Mouse (Mus musculus) mesoderm, embryonic 11.5 days (tissue): ENCODE data around the gene Sel1l3.

Source experiments
- DNase-seq: peaks from one replicate; pipeline ENCODE4 v3.0.0-alpha.2; 2012; ENCODE audit warnings: low read depth, low spot score

Sel1l3 gene

DNA sequence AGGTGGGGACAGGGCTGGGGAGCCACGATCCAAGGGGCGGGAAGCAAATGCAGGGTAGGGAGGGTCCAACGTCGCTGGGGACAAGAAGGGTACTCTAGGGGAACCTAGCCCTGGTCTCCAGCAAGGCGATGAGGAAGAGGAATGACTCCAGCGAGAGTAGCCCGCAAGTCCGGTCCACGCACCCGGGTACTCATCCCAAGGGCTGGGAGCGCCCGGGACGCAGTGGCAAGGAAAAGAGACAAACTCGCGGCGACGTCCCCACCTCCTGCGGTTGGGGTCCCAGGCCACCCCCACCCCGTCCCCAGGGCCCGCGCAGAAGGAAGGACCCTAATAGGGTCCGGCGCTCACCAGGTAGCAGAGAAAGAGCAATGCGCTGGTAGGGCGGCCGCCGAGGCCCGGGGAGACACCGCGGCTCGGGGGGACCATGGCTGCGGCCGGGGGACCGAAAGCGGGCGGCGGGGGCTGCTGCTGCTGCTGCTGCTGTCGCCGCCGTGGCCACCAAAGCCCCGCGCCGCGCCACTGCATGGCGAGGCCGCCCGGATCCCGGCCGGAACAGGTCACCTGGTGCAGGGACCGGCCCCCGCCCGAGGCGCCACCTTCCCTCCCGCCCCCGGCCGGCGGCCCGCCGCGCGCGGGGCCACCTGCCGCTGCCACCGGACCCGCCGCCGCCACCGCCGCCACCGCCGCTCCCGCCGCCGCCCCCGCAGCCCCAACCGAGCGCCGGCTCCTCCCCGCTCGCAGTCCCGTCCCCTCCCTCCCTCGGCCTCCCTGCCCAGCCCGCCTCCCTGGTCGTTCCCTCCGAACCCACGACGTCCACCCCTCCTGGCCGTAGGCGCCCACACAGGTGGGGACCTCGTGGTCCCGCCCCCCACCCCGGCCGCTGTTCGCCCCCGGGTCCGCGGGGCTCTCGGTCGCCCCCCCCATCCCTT lies 681 bp downstream of the Sel1l3 start:
- no peak for DNase-seq

DNA sequence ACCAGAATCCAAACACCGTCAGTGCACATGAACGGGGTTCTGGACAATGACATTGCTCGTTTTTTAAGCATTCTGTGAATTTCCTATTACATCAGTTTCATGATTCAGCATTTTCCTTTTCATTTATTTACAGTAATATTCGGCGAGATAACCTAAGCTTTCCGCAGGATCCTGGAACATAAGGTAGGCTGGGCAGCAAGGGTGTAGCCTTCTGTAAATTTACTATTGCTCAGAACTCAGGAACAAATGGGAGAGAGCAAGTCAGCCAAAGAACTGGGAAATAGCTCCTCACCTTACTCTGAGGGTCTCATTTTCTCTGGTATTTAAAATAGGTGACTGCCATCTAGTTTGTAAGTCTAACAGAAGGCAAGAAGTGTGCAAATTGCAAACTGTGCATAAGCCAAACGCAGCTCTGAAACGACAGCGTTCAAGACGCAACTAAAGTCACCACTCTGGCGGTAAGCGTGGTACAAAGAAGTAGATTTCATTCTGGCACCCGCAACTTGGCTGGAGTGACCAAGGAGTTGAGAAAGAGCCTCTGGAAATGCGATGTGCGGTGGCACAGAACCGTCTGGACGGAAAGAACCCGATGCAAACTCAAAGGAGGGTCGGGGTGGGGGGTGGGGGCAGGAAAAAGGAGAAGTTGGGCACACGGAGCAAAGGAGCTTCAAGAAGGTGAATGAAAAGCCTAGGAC lies 1.5 kb downstream of the Sel1l3 start:
- no peak for DNase-seq

DNA sequence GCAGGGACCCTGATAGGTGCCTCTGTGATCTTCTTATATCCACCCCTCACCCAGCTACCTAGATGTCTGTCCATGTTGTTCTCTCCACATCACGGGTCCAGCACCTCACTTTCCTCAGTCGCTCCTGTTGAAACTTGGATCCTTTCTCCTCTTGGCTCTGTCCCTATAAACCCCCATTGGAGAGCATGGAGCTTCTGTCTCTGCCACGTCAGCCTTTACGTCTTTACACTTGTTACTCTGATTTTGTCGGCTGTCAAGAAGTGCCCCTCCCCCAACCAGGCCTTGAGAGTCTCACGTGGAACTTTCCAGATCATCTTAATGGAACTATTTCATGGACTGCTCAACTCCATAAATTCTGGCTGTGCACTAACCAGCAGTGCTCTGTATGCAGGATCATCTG lies 2.5 kb downstream of the Sel1l3 start:
- no peak for DNase-seq

DNA sequence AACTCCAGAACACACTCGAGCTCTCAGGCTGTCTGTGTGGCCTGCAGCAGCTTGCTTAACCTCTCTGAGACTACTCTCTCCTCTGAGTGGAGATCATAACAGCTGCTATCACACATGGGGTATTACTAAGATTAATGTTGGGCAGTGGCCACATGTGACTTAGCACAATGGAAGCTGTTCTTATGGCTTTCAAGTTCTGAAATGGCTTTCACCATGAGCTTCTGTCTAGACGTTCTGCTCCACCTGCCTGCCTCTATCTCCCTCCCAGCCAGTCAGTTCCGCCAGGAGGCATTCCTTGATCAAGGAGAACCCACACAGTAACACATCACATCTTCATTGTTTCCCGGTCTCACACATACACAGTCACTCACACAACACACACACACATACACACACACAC lies 3.2 kb downstream of the Sel1l3 start:
- DNase-seq, result no peak

DNA sequence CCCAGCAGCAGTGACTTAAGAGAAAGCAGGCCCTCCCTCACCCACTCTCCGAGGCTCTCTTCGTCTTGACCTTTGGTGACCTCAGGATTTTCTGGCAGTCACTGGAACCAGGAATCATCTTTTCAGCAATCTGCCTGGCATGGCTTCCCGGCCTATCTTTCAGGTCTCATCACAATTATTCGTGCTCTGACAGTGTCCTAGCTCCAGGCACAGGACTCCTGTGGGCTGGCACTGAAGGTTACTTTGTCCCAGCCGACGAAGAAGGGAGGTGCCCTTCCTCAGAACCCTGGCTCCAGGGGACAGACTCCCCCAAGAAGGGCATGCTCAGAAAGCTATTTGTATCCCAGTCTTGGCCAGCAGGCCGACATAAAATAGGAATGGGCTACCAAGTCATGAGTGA lies 4.0 kb downstream of the Sel1l3 start:
- no peak for DNase-seq

DNA sequence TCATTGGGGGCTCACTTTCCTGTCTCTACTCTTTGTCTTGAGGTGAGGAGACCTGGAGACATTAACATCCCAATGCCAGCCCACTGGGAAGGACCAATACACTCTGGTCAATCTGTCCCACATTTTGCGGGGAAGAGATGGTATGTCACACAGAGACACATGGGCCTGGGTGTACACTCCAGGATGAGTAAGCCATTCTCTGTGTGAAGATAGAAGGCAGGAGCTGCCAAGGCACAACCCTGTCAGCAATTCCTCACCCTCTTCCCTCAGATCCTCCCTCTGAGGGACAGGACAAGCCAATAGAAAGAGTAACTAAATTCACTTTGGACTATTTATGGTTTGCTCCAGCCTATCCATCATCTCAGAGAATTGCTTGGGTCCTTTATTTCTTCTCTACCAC lies 5.0 kb downstream of the Sel1l3 start:
- DNase-seq, result no peak

DNA sequence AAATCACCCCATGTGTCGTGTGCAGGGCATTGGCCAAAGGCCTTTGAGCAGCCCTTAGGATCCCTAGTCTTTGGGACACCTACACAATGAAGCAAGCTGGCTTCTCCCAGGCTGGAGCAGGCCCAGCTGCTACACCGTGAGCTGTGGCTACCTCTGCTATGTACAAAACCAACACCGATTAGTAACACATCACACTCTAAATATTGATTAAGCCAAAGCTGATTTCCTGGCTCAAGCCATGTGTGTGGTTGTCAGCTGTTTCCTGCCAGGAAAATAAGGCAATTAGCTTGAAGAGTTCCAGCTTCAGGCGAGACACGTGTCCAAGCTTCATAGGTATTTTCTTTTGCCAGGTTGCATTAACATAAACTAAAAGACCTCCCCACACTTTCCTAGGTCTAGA lies 7.2 kb downstream of the Sel1l3 start:
- no peak for DNase-seq

DNA sequence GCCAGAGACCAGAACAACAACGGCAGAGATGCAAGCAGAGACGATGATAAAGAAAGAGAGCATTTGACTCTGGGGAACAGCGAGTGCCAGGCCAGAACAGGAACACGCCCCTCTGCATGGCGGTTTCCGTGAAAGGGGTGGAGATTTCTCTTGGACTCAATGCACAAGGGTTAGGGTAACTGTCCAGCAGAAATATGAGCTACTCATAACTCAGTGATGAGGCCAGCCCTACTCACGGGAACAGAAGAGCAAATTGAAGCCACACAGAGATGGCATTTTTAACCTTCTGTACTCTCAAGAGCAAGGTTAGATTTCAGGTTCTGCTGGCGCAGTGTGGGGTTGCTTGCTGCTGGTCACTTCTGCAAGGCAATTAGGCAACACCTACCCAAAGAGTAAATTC lies 11.0 kb downstream of the Sel1l3 start:
- no peak for DNase-seq

DNA sequence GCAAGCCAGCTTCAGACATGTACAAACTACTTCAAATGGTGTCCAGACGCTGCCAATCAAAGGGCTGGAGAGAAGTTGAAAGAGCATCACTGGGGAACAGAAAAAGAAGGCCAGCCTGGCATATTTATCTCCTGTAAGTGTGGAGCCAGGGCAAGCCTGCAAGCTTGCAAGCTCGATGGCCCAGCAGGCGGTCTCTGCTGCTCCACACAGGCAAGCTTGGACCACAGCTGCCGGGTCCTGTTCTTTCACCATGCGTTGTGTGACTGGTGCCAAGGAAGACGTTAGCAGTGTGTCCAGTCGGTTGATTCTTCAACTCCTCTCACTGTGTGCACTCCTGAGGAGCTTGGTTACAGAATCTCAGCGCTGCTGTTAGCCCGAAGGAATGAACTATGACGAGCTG lies 12.9 kb downstream of the Sel1l3 start:
- DNase-seq, result no peak

DNA sequence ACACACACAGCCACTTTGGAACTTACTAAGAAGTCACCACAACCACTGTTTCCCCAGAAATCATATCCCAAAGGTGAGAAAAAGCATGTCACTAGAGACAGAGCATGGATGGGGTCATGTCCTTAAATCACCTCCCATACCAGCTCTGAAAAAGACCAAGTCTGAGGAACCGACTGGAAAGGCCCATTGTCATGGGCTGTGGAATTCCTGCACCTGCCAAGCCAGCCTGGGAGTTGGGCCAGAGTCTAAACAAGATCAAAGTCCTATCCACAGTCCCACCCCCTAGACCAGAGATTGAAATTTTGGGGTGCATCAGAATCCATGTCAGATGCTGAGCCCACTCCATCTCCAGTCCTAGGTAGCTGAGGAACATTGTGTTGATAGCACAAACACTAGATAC lies 15.3 kb downstream of the Sel1l3 start:
- no peak for DNase-seq

DNA sequence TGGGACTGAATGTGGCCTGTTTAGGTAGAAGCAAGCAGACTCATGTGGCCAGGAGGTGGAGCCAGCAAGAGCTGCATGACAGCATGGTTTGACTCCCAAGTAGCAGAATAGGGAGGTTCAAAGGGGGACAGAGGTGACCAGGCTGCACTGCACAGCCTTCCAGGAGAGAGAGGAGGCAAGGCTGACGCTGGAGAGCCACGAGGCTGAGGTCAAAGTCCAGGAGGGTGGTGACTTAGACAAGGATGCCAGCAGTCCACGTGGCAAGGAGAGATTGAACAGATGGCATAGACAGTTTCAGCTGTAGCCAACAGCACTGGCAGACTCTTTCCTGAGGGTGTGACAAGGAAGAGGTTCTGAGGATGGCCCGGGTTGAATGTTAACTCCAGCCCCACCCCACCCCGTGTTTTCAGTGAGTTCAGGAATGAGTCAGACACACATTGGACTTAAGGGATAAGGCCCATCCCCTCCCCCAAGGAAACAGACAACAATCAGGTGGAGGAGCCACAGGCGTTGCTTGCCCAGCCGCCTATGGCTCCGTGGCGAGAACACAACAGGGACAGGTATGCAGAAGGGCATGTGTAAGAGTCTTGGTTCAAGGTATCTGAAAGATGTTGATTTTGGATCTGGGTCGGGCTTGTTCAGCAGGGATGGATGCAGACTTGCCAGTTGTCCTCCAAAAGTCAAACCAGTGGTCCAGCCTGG lies 17.2 kb downstream of the Sel1l3 start:
- DNase-seq, result no peak

DNA sequence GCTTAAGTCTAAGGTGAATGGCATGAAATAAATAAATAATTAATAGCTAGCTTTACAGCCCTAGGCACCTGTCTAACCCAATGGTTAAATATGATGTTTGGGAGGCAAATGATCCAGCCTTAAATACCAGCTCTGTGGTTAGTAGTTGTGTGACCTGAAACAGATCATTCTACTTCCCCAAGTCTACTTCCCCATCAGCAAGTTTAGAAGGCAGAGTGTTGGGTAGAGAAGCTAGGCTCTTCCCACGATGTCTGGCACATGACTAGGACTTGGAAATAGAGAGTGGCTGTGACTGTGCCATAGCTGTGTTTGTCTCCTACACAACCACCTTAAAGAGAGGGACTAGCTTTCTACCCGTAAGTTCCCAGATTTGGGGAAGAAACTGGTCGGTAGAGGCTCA lies 18.9 kb downstream of the Sel1l3 start:
- no peak for DNase-seq

DNA sequence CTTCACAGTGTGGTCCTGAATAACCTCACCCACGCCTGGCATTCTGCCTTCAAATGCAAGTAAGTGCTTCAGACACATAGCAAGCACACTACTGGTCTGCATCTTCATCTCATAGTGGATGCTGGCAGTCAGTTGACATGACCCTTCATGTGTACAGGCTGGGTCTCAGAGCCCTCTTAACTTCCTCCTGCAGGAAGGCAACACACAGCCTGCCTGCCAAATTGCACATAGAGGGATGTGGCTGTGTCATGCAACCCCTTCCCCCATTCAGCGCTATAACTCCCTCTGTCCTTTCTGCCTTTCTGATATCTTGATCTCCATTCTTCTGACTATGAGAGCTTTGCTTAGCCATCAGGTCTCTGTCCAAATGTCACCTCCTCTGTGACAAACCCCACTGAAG lies 19.3 kb downstream of the Sel1l3 start:
- DNase-seq, result no peak

DNA sequence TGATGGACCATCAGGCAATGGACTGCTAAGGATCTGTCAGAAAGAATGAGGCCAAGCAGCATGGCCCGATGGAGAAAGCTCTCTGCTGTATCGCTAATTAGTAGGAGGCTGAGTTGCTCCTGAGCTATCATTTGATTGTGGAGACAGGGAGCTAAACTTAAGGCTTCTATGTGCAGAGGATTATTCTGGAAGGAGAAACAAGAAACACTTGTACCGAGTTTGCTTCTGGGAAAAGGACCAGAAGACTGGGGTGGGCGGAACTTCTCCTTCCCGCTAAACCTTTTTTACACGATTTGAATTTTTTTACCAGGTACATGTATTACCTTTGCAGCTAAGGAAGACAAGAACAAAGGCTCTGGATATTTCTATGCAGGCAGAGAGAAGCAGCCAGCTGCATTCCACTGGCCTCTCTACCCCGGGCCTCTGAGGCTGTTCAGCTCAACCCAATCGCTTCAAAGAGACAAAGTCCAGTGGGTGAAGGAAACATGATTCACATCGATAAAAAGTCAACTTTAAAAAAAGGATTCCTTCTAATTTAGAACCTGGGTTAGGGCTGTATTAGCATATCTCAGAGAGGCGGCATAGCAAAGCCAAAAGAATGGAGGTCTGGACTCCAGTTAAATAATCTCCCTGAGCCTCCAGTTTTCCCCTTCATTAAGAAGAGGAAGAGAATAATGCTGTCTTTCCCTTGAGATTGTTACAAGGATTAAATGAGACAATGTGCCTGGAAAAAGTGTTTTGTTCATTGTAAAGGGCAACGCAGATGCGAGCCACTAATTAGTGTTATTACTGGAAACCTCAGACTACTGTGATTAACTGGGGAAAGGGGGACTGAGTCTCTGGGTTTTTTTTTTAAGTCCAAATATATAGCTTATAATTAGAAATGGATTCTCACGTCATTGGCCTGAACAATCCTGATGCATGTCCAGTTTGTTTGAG lies 20.4 kb downstream of the Sel1l3 start:
- DNase-seq, result no peak

DNA sequence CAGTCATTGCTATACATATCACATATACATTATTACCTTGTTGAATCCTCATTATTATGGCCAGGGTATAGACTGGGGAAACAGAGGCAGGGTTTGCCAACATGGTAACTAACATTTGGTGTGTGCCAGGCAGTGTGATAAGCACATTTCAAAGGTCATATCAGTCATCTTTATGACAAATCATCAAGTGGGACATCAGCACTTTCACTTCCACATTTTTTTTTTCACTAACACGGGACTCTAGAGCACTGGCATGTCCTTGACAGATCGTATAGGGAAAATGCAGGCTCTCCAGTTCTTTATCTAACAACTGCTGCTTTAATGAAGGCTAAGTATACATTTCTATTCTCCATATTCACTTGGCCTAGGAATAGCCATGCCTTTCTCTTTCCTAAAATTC lies 25.1 kb downstream of the Sel1l3 start:
- DNase-seq, result no peak

DNA sequence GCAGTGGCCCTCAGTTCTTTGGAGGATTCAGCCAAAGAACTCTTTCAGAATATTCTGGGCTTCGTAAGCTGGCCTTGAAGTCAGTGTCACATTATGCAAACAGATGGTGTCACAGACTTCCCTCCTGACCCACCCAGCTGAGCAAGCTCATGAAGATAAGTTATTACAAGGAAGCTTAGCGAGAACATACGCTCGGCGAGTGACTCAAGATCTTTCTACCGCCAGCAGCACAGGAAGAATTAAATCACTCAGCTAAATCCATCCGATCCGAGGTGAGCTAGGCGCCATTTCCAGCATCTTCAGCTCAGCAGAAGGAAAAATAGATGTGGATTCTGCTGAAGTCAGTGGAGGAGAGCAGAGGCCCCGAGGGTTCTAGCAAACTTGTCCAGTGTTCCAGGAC lies 26.5 kb downstream of the Sel1l3 start:
- no peak for DNase-seq

DNA sequence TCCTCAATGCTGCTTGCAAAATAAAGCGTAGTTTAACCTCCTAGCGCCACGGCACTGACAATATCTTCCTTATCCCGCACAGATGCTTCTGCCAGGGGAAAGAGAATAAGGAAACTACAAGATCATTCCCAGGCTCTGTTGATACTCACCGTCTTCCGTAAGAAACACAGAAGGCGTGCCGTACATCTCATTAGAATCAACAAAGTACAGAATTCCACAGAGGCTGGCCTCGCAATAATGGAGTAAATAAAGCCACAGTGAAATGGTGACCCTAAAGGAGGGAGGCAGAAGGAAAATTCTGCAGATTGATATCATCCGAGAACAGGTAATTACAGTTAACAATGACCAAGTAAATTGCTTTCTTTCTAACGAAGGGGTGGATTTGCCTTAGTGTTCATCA lies 27.9 kb downstream of the Sel1l3 start:
- DNase-seq, result no peak

DNA sequence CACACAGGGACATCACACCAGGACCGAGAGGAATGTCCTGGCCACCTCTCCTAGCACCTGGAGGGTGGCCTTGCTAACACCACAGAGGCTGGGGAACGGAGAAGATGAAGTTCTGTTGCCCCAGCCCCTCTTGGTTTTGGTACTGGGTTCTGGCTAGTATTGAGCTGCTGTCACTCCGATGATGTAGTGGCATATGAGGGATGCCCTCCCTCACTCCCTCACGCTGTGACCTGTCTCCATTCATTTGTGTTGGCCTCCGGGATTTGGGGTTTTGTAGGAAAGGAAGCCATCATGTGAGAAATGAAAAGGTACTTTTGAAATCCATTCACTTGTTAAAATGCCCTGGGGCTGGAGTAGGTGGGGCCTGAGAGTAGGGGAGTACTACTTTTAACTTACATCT lies 33.8 kb downstream of the Sel1l3 start:
- no peak for DNase-seq

DNA sequence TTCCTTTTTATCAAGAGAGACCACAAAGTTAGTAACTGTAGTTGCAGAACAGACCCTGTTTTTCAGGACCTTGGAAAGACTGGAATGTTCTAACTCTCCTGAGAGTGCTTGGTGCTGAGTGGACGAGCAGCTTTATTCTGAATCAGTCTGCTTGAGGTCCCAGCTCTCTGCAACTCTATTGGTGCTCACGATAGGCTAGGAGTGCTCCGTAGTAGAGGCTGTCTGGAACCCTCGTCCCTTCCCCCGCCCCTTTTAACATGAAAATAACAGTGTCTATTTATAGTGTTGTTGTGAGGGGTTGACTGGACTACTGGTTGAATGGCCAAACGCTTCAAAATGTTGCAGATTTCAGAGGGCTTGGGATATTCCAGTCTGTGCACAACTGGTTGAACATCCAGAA lies 37.0 kb downstream of the Sel1l3 start:
- no peak for DNase-seq

DNA sequence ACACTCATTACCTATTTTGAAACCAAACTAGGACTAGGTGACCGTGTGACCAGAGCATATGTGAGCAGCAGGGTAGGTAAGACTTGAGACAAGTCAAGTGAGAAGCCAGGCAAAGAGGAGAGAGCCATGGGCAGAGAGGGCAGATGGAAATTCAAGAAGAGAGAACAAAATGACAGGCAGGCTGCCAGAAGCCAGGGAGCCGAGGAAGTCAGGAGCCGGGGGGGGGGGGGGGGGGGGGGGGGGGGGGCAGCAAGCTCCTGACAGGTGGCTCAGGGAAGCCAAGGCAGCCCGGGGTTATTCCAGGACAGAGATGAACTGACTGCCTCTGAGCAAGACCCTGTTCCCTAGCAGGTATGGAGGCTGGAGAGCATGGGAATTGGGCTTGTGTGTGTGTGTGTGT lies 37.7 kb downstream of the Sel1l3 start:
- no peak for DNase-seq

DNA sequence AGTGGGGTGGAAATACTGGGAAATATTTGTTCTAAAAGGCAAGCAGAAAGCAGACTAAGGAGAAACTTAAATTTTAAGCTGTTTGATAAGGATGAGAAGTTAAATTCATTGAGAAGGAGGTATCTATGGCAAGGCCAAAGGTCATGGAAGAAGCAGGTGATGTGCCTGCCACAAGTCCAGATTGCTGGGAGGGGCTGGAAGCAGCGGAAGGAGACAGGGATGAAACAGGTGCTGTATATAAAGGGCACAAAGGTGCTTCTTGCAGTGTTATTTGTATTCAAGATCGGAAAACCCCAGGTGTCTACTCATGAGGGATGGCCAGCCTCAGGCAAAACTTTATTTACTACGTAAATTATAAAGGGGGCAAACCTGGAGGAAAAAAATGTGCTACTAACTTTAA lies 38.5 kb downstream of the Sel1l3 start:
- DNase-seq, result no peak

DNA sequence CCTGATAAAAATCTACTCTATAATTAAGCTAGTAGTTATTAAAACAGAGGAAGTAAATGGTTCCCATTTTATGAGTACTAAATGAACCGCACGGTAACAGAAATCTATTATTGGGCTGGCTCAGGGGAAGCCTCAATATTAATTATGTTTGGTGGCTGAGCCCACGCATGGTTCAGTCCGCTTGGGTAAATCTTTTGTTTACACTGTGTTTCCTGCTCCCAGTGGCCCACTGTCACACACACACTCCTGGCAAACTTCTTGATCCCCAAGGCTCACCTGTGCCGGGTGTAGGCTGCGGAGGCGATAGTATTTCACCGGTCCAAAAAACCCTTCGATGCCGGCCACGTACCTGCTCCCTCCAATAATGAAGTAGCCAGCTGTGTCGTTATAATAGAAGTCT lies 39.3 kb downstream of the Sel1l3 start:
- no peak for DNase-seq
